Mouse (Mus musculus) bone marrow, adult 2 months (tissue): ENCODE results near the gene Creb3.

Source experiments
- CTCF ChIP-seq: fragments of 200-500 bp; IDR thresholded peaks from 2 replicates; pipeline ENCODE4 v1.5.1; 2011; ENCODE audit warnings: low read length, control low read depth; ENCODE audit not compliant: control insufficient read depth, insufficient read depth
- POLR2A ChIP-seq: fragments of 200-500 bp; IDR thresholded peaks from 2 replicates; pipeline ENCODE4 v1.6.1; 2011; ENCODE audit warnings: low read depth, mild to moderate bottlenecking, control low read depth, low read length, borderline replicate concordance; ENCODE audit not compliant: control insufficient read depth

GRCm38 (mm10) chr4:43612534-43612933 is 50.4 kb downstream of the Creb3 start:
- TF ChIP-seq CTCF (no peak), POLR2A (no peak)
